Mouse (Mus musculus) C2C12 (cell line): Measurements from ENCODE around the gene Klra4. TPM values are rescaled to one million over a fixed set of nuclear protein-coding genes. Genes with fewer than 3 reads are reported as not detected.

Source experiments
- H3K27me3 ChIP-seq: one replicate; pipeline ENCODE4 v1.6.1; 2011; ENCODE audit not compliant: control insufficient read depth, insufficient read depth, insufficient read length
- H3K36me3 ChIP-seq: one replicate; pipeline ENCODE4 v1.6.1; 2011; ENCODE audit not compliant: control insufficient read depth, insufficient read depth
- H3K4me3 ChIP-seq: one replicate; pipeline ENCODE4 v1.5.1; 2011; ENCODE audit warnings: mild to moderate bottlenecking, control low read depth; ENCODE audit not compliant: poor library complexity, insufficient read depth, severe bottlenecking
- H3K79me2 ChIP-seq: one replicate; pipeline ENCODE4 v1.6.1; 2011; ENCODE audit not compliant: control insufficient read depth, insufficient read depth
- H3K79me3 ChIP-seq: one replicate; pipeline ENCODE4 v1.6.1; 2011; ENCODE audit warnings: low read depth, control low read depth
- H3ac ChIP-seq: one replicate; pipeline ENCODE3; 2011; ENCODE audit warnings: low read depth; ENCODE audit not compliant: control insufficient read depth, insufficient read length
- CEBPB ChIP-seq: IDR thresholded peaks from one replicate; pipeline ENCODE4 v1.6.1; 2011; ENCODE audit warnings: low read depth, mild to moderate bottlenecking, control low read depth, moderate library complexity
- polyA plus RNA-seq: library from polyadenylated mRNA; unstranded; fragments of >200 nt; fragmentation: generic; extraction: Trizol; gene quantifications from one replicate; pipeline ENCODE4 v1.2.1, GENCODE M21; 2012; ENCODE audit warnings: missing spikeins

The Klra4 gene
- polyA plus RNA-seq, 1 experiment = not detected

DNA sequence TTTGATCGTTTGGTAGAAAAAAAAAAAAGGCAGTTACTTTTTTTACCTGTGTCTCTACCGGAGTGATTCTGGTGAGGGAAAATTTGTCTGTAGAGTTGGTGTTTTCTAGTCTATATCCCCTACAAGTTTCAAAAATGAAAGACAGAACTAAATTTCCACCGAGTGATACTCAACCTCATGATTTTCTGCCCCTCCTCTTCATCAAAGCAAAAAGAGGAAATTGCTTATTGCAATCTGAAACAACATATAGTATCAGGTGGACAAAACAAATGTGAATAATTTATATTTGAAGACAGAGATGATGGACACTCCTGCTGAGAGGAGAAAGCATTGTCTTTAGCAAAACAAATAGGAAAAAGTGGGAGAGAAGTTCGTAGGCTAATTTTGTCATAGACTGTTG, 40.2 kb downstream of the Klra4 start, which contains the start of gene Klra6:
Gene Klra6, minus strand, starts transcription at position 101 of the 400 bp plus-strand sequence.
- TF ChIP-seq CEBPB = no peak
- H3ac ChIP-seq = no peak within 1 kb of the TSS
- no peaks in the 10 kb centered on the region for H3K79me3 ChIP-seq
- H3K79me2 ChIP-seq = no peaks in the 10 kb centered on the region
- no peaks in the 10 kb centered on the region for H3K27me3 ChIP-seq
- no peak within 1 kb of the TSS for H3K4me3 ChIP-seq
- H3K36me3 ChIP-seq = no peaks in the 10 kb centered on the region

Other genes starting within 250 kb of the Klra4 start
- not detected for gene Gm17631, start 204.6 kb downstream of the Klra4 start, polyA plus RNA-seq
- 0.02 TPM for gene Klra17, start 190.6 kb downstream of the Klra4 start, polyA plus RNA-seq
- not detected for gene Klra5, start 149.6 kb downstream of the Klra4 start, polyA plus RNA-seq
- not detected for gene Klra6, start 40.3 kb downstream of the Klra4 start, polyA plus RNA-seq
- not detected for gene Klra8, start 62.6 kb upstream of the Klra4 start, polyA plus RNA-seq
- gene Klra9, start 125.8 kb upstream of the Klra4 start, polyA plus RNA-seq = not detected
- not detected for gene Klra7, start 166.1 kb upstream of the Klra4 start, polyA plus RNA-seq
- not detected for gene Klra10, start 214.7 kb upstream of the Klra4 start, polyA plus RNA-seq